Mouse (Mus musculus) neural tube, embryonic 14.5 days (tissue): Measurements from ENCODE around the gene Nvl. TPM values are rescaled to one million over a fixed set of nuclear protein-coding genes. Genes with fewer than 3 reads are reported as not detected.

Source experiments
- ATAC-seq: fragments of 200-750 bp; cut with Nextera tagmentation; 2 replicates; pipeline ENCODE4 v1.8.0; 2017; ENCODE audit warnings: low read depth, mild to moderate bottlenecking, moderate TSS enrichment, moderate library complexity
- H3K27ac ChIP-seq: fragments of 300-500 bp; sonication (generic); 2 replicates; pipeline ENCODE4 v1.5.1; 2014; ENCODE audit warnings: low read depth, mild to moderate bottlenecking, control low read depth, low read length, moderate library complexity, mixed read lengths
- H3K27me3 ChIP-seq: fragments of 300-500 bp; sonication (generic); 2 replicates; pipeline ENCODE4 v1.6.1; 2014; ENCODE audit warnings: low read length; ENCODE audit not compliant: control insufficient read depth, insufficient read depth
- H3K36me3 ChIP-seq: fragments of 300-500 bp; sonication (generic); 2 replicates; pipeline ENCODE4 v1.6.1; 2014; ENCODE audit warnings: low read length, mixed read lengths; ENCODE audit not compliant: control insufficient read depth, insufficient read depth
- H3K4me1 ChIP-seq: fragments of 300-500 bp; sonication (generic); 2 replicates; pipeline ENCODE4 v1.6.1; 2014; ENCODE audit warnings: low read length; ENCODE audit not compliant: control insufficient read depth, insufficient read depth
- H3K4me2 ChIP-seq: fragments of 300-500 bp; sonication (generic); 2 replicates; pipeline ENCODE4 v1.6.1; 2014; ENCODE audit warnings: mild to moderate bottlenecking, low read depth, low read length, control low read depth
- H3K4me3 ChIP-seq: fragments of 300-500 bp; sonication (generic); 2 replicates; pipeline ENCODE4 v1.5.1; 2014; ENCODE audit warnings: low read depth, low read length, control low read depth, mixed read lengths
- H3K9ac ChIP-seq: fragments of 300-500 bp; sonication (generic); replicated peaks from 2 replicates; pipeline ENCODE4 v1.6.1; 2014; ENCODE audit warnings: low read depth, mild to moderate bottlenecking, control low read depth, low read length, mixed read lengths
- H3K9me3 ChIP-seq: fragments of 300-500 bp; sonication (generic); 2 replicates; pipeline ENCODE4 v1.6.1; 2016; ENCODE audit warnings: low read length; ENCODE audit not compliant: control insufficient read depth
- WGBS: fragments of 180-500 bp; shearing (Covaris S2); extraction: QIAGEN DNeasy Blood & Tissue Kit; methylation state at CpG from one replicate; pipeline ENCODE4 v1.1.7; 2014; 5-methylcytosine and 5-hydroxymethylcytosine counted together
- polyA plus RNA-seq: library from polyadenylated mRNA; unstranded; fragments of >200 nt; fragmentation: Nextera tagmentation; extraction: Ambion mirVana; gene quantifications from 2 replicates; pipeline ENCODE4 v1.2.1, GENCODE M21; 2014

The Nvl gene
- polyA plus RNA-seq, 1 experiment from 2014 or later: 49.6 TPM

- 84% methylated on average over 3 of the region's 3 CpGs for WGBS
- Histone ChIP-seq H3K27me3 (no peaks in the 10 kb centered on the region), H3K36me3 (no peaks in the 10 kb centered on the region), H3K4me3 (no peak overlapping the region), H3K4me1 (peaks cover 14% of the 10 kb centered on the region), H3K9me3 (no peaks in the 10 kb centered on the region), H3K27ac (no peak overlapping the region), H3K9ac (no peak overlapping the region), H3K4me2 (no peak overlapping the region)
- ATAC-seq: no peak
Observed at GRCm38 (mm10) chr1:181149373-181150017, 5.5 kb upstream of the Nvl start.

DNA sequence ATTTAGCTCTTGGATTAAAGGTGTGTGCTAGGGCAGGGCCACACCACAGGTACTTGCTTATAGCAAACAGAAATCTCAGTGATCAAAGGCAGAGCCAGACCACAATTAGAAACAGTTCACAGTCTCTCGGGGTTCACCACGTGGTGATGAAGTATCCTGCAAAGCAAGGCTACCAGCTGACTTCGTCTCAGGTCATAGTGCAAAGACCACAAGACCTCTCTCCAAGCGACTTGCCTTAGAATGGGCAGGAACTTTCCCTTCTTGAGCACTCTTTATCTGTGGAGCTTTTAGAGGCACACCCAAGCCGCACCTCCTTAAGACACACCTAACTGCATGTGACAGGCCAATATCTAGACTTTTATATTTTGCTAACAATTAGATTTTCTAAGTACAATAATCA lies 4.5 kb upstream of the Nvl start:
- no peaks in the 10 kb centered on the region for H3K27me3 ChIP-seq
- H3K4me1 ChIP-seq: peaks cover 14% of the 10 kb centered on the region
- H3K27ac ChIP-seq: no peak overlapping the region
- H3K9ac ChIP-seq: no peak overlapping the region
- no peaks in the 10 kb centered on the region for H3K9me3 ChIP-seq
- H3K36me3 ChIP-seq: no peaks in the 10 kb centered on the region
- no peak overlapping the region for H3K4me3 ChIP-seq
- H3K4me2 ChIP-seq: no peak overlapping the region
- 82% methylated on average over 5 of the region's 5 CpGs for WGBS
- no peak for ATAC-seq

GRCm38 (mm10) chr1:181146187-181146586 lies 2.2 kb upstream of the Nvl start:
- ATAC-seq: no peak
- H3K36me3 ChIP-seq: peaks cover 4% of the 10 kb centered on the region; the same call in 1 of the 2 replicates
- 90% methylated on average over 2 of the region's 2 CpGs for WGBS

DNA sequence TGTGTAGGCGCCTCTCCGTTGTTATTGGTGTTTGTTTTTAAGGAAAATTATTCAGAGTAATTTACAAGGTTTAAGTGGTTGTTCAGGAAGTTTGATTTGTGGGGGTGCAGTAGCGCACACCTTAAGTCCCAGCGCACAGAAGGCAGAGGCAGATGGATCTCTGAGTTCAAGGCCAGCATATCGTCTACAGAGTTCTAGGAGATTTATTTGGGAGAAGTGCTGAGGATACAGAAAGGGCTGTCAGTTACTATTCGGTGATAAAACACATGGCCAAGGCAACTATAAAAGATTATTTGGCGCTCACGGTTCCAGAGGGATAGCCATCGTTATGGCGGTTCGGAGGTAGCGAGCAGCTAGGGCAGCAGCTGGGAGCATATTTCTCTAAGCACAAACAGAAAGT lies 962 bp upstream of the Nvl start:
- H3K4me1 ChIP-seq: peaks cover 12% of the 10 kb centered on the region
- H3K27ac ChIP-seq: no peak overlapping the region
- H3K9ac ChIP-seq: peak overlapping the region; percentile 0; the same call in 1 of the 2 replicates
- no peak for ATAC-seq
- H3K36me3 ChIP-seq: peaks cover 6% of the 10 kb centered on the region; the same call in 1 of the 2 replicates
- H3K27me3 ChIP-seq: no peaks in the 10 kb centered on the region
- H3K9me3 ChIP-seq: no peaks in the 10 kb centered on the region
- 10% methylated on average over 12 of the region's 12 CpGs for WGBS
- peak overlapping the region; percentile 73 for H3K4me2 ChIP-seq
- peak overlapping the region; percentile 92 for H3K4me3 ChIP-seq

More at GRCm38 (mm10) chr1:181146187-181146586, 2.2 kb upstream of the Nvl start:
- Histone ChIP-seq H3K9ac (no peak overlapping the region), H3K27ac (no peak overlapping the region), H3K4me2 (no peak overlapping the region), H3K27me3 (no peaks in the 10 kb centered on the region), H3K4me1 (peaks cover 12% of the 10 kb centered on the region), H3K9me3 (no peaks in the 10 kb centered on the region), H3K4me3 (no peak overlapping the region)

DNA sequence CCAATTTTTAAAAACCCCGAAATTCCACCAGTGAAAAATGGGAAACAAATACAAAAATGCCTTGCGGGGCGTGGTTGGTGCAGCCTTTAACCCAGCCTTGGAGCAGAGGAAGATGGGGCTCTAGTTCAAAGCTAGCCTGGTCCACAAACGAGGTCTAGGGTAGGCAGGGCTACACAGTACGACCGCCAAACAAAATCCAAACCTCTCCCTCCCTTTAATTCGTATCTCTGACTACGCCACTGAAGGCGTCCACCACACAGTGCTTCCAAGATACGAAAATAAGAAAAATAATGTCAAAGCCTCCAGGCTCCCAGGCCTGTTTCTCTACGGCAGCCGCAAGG lies 425 bp downstream of the Nvl start:
- Histone ChIP-seq H3K4me2 (peak overlapping the region; percentile 73), H3K9ac (peak overlapping the region; percentile 53), H3K27me3 (no peaks in the 10 kb centered on the region), H3K9me3 (no peaks in the 10 kb centered on the region), H3K4me1 (peaks cover 12% of the 10 kb centered on the region), H3K36me3 (peaks cover 10% of the 10 kb centered on the region), H3K27ac (peak overlapping the region; percentile 62), H3K4me3 (peak overlapping the region; percentile 92)
- WGBS: under 1% methylated on average over 12 of the region's 12 CpGs
- peak; percentile 51; the same call in 1 of the 2 replicates for ATAC-seq

DNA sequence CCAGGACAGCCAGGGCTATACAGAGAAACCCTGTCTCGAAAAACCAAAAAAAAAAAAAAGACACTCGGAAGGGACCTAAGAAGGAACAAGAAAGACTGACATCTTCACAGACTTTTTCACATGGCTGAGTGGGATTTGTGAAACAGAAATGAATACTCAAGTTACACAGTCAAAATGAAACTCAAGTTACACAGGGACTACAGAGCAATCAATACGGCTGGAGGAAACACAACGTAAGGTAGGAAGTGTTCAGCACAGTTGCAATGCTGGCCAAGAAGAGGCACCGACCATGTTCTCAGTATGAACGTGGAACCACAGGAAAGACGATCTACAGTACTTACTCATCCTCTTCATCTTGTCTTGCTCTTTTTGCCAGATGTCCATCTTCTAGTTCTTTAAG lies 5.3 kb downstream of the Nvl start:
- Histone ChIP-seq H3K9ac (no peak overlapping the region), H3K4me2 (no peak overlapping the region), H3K4me1 (peaks cover 6% of the 10 kb centered on the region), H3K36me3 (peaks cover 38% of the 10 kb centered on the region), H3K27me3 (no peaks in the 10 kb centered on the region), H3K9me3 (no peaks in the 10 kb centered on the region), H3K27ac (no peak overlapping the region), H3K4me3 (no peak overlapping the region)
- WGBS: 97% methylated on average over 7 of the region's 7 CpGs
- ATAC-seq: no peak

- no peak for ATAC-seq
- no peak overlapping the region for H3K4me3 ChIP-seq
- no peak overlapping the region for H3K9ac ChIP-seq
- H3K27me3 ChIP-seq: no peaks in the 10 kb centered on the region
- no peak overlapping the region for H3K27ac ChIP-seq
- 90% methylated on average over 6 of the region's 6 CpGs for WGBS
- no peaks in the 10 kb centered on the region for H3K4me1 ChIP-seq
- H3K36me3 ChIP-seq: peaks cover 70% of the 10 kb centered on the region
- no peak overlapping the region for H3K4me2 ChIP-seq
- H3K9me3 ChIP-seq: no peaks in the 10 kb centered on the region
Observed at GRCm38 (mm10) chr1:181131915-181132314, 12.1 kb downstream of the Nvl start.

GRCm38 (mm10) chr1:181126766-181127165 lies 17.2 kb downstream of the Nvl start:
- H3K36me3 ChIP-seq: peaks cover 66% of the 10 kb centered on the region
- no peak for ATAC-seq
- no peaks in the 10 kb centered on the region for H3K4me1 ChIP-seq
- no peaks in the 10 kb centered on the region for H3K27me3 ChIP-seq
- H3K9me3 ChIP-seq: no peaks in the 10 kb centered on the region
- H3K27ac ChIP-seq: no peak overlapping the region
- H3K9ac ChIP-seq: no peak overlapping the region
- no peak overlapping the region for H3K4me2 ChIP-seq
- 94% methylated on average over 9 of the region's 9 CpGs for WGBS
- no peak overlapping the region for H3K4me3 ChIP-seq

GRCm38 (mm10) chr1:181125916-181126315 lies 18.1 kb downstream of the Nvl start:
- Histone ChIP-seq H3K27ac (no peak overlapping the region), H3K36me3 (peaks cover 65% of the 10 kb centered on the region), H3K9me3 (no peaks in the 10 kb centered on the region), H3K4me3 (no peak overlapping the region), H3K9ac (no peak overlapping the region), H3K27me3 (no peaks in the 10 kb centered on the region), H3K4me1 (no peaks in the 10 kb centered on the region), H3K4me2 (no peak overlapping the region)
- no peak for ATAC-seq
- over 99% methylated on average over 3 of the region's 3 CpGs for WGBS
